Mouse (Mus musculus) heart, embryonic 14.5 days (tissue): ENCODE data around the gene Satb2. TPM values are rescaled to one million over a fixed set of nuclear protein-coding genes. Genes with fewer than 3 reads are reported as not detected.

Source experiments
- ATAC-seq: fragments of 200-750 bp; cut with Nextera tagmentation; 2 replicates; pipeline ENCODE4 v1.8.0; 2017; ENCODE audit warnings: low read depth, moderate TSS enrichment; ENCODE audit not compliant: insufficient number of reproducible peaks, insufficient read depth, low FRiP score
- H3K27ac ChIP-seq, 2 experiments: fragments of 200-500 bp in 1 of 2; fragments of 300-500 bp in 1 of 2; sonication (generic) in 1 of 2; replicated peaks in 1 of 2; 2 replicates each; pipeline ENCODE4 v1.5.1; 2012 to 2014; ENCODE audit warnings: low read depth in 2 of 2, low read length in 2 of 2, control low read depth in 1 of 2, mild to moderate bottlenecking in 1 of 2, mixed read lengths in 1 of 2; ENCODE audit not compliant: control insufficient read depth in 1 of 2, insufficient read depth in 1 of 2
- H3K27me3 ChIP-seq: fragments of 300-500 bp; sonication (generic); 2 replicates; pipeline ENCODE4 v1.6.1; 2014; ENCODE audit warnings: mild to moderate bottlenecking, low read length, control low read depth; ENCODE audit not compliant: control insufficient read depth, insufficient read depth
- H3K36me3 ChIP-seq: fragments of 300-500 bp; sonication (generic); 2 replicates; pipeline ENCODE4 v1.6.1; 2014; ENCODE audit warnings: mild to moderate bottlenecking, control low read depth, low read length, mixed read lengths; ENCODE audit not compliant: control insufficient read depth, insufficient read depth
- H3K4me1 ChIP-seq, 2 experiments: fragments of 200-500 bp in 1 of 2; fragments of 300-500 bp in 1 of 2; sonication (generic) in 1 of 2; 2 replicates each; pipeline ENCODE4 v1.6.1; 2012 to 2014; ENCODE audit warnings: low read length in 2 of 2, control low read depth in 1 of 2, mixed read lengths in 1 of 2; ENCODE audit not compliant: control insufficient read depth in 2 of 2, insufficient read depth in 2 of 2
- H3K4me2 ChIP-seq: fragments of 300-500 bp; sonication (generic); 2 replicates; pipeline ENCODE4 v1.6.1; 2014; ENCODE audit warnings: mild to moderate bottlenecking, low read length
- H3K4me3 ChIP-seq, 2 experiments: fragments of 200-500 bp in 1 of 2; fragments of 300-500 bp in 1 of 2; sonication (generic) in 1 of 2; 2 replicates each; pipeline ENCODE4 v1.5.1; 2012 to 2014; ENCODE audit warnings: low read length in 2 of 2, mild to moderate bottlenecking in 2 of 2, control low read depth in 1 of 2, low read depth in 1 of 2, moderate library complexity in 1 of 2; ENCODE audit not compliant: control insufficient read depth in 1 of 2, insufficient read depth in 1 of 2
- H3K9ac ChIP-seq: fragments of 300-500 bp; sonication (generic); 2 replicates; pipeline ENCODE4 v1.6.1; 2014; ENCODE audit warnings: mild to moderate bottlenecking, low read length
- H3K9me3 ChIP-seq: fragments of 300-500 bp; sonication (generic); 2 replicates; pipeline ENCODE4 v1.6.1; 2016; ENCODE audit warnings: low read length, control low read depth; ENCODE audit not compliant: control insufficient read depth
- WGBS: fragments of 180-500 bp; shearing (Covaris S2); extraction: QIAGEN DNeasy Blood & Tissue Kit; methylation state at CpG from one replicate; pipeline ENCODE4 v1.1.7; 2014; 5-methylcytosine and 5-hydroxymethylcytosine counted together
- polyA plus RNA-seq: library from polyadenylated mRNA; unstranded; fragments of >200 nt; fragmentation: Nextera tagmentation; extraction: Ambion mirVana; gene quantifications from 2 replicates; pipeline ENCODE4 v1.2.1, GENCODE M21; 2014

Satb2 gene
- polyA plus RNA-seq, 1 experiment from 2014 or later, result 0.08 TPM

GRCm38 (mm10) chr1:56983771-56984482 lies 5.5 kb upstream of the Satb2 start:
- Histone ChIP-seq H3K9ac (no peak overlapping the region), H3K4me3 (no peak overlapping the region), H3K4me2 (no peak overlapping the region), H3K9me3 (no peaks in the 10 kb centered on the region), H3K4me1 (peaks cover 3 to 8% of the 10 kb centered on the region in 2 experiments; a peak in 2 of 4 replicates), H3K27ac (no peak overlapping the region), H3K36me3 (no peaks in the 10 kb centered on the region), H3K27me3 (peaks cover 91% of the 10 kb centered on the region)
- no peak for ATAC-seq
- whole genome bisulfite sequencing, result 2% methylated on average over 25 of the region's 25 CpGs

DNA sequence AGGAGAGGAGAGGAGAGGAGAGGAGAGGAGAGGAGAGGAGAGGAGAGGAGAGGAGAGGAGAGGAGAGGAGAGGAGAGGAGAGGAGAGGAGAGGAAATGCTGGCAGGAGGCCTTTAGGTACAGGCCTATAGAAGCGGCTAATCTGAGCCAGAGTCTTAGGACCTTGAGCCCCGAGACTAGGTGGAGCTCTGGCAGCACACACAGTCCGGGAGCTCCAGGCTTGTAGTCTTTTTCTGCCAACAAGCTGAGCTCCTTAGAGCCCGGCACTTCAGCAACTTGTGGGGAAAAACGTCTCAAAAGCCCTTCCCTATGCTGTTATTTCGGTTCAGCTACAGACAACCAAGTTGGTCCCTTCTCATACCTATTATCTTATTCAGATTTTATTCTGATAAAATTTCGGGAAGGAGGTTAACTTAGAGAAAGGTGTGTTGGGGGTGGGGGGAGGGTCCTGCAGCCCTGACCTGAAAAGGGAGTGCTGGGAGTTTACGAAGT lies 4.7 kb upstream of the Satb2 start:
- Histone ChIP-seq H3K27me3 (peaks cover 93% of the 10 kb centered on the region), H3K4me3 (no peak overlapping the region), H3K4me2 (no peak overlapping the region), H3K4me1 (peaks cover 3 to 8% of the 10 kb centered on the region in 2 experiments; a peak in 2 of 4 replicates), H3K27ac (no peak overlapping the region), H3K9me3 (no peaks in the 10 kb centered on the region), H3K9ac (no peak overlapping the region), H3K36me3 (no peaks in the 10 kb centered on the region)
- WGBS, result 6% methylated on average over 8 of the region's 8 CpGs
- ATAC-seq, result no peak

- WGBS, result 3% methylated on average over 8 of the region's 8 CpGs
- Histone ChIP-seq H3K27ac (no peak overlapping the region), H3K36me3 (no peaks in the 10 kb centered on the region), H3K9ac (no peak overlapping the region), H3K4me2 (no peak overlapping the region), H3K9me3 (no peaks in the 10 kb centered on the region), H3K27me3 (peaks cover 93% of the 10 kb centered on the region), H3K4me3 (no peak overlapping the region), H3K4me1 (peaks cover 3 to 12% of the 10 kb centered on the region in 2 experiments; a peak in 2 of 4 replicates)
- no peak for ATAC-seq
Measured at GRCm38 (mm10) chr1:56982631-56983030, 4.2 kb upstream of the Satb2 start.

DNA sequence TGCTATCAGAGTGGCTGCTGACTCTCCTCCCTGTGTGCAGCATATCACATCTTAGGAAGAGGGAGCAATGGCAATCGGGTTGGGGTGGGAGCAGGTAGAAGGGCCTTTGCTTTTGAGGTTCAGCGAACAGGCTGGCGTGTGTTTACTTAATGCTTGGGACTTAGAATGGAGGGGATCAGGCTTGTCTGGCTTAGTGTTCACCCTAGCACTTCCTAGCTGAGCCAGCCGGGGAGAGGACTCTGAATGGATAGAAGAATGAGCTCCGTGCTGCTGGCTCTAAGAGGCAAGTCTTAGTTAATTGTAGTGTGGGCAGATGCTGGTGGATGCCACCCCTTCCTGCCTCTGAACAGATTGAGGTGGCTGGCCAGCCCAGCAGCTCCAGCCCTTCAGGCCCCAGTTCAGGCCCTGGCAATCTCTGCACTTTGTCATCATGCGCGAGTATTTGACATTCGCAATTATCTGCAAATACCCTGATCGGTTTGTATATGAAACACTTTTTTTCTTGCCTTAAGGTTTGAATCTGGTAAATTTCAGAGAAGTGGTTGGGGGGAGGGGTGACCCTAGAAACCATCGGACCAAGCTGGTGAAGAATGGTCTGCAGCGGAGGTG lies 3.6 kb upstream of the Satb2 start:
- no peak for ATAC-seq
- no peak overlapping the region for H3K4me2 ChIP-seq
- no peak overlapping the region for H3K9ac ChIP-seq
- H3K9me3 ChIP-seq, result no peaks in the 10 kb centered on the region
- H3K4me3 ChIP-seq, result no peak overlapping the region
- H3K36me3 ChIP-seq, result no peaks in the 10 kb centered on the region
- no peak overlapping the region for H3K27ac ChIP-seq
- peaks cover 6 to 16% of the 10 kb centered on the region in 2 experiments for H3K4me1 ChIP-seq
- WGBS, result 2% methylated on average over 11 of the region's 11 CpGs
- H3K27me3 ChIP-seq, result peaks cover 93% of the 10 kb centered on the region

DNA sequence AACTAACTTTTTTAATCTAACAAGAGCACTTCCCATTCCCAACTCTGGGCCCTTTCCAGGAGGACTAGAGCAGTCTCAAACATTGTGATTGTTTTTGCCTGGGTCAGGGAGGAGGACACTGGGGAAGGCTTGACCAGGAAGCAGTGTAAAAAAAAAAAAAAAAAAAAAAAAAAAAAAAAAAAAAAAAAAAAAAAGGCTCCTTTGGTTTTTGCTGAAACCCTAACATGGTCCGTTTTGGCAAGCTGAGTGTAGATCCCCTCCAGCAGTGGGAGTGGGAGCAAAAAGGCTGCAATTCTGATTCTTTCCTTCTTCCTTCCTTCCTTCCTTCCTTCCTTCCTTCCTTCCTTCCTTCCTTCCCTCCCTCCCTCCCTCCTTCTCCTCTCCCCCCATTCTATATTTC lies 3.1 kb upstream of the Satb2 start:
- no peak overlapping the region for H3K9ac ChIP-seq
- H3K36me3 ChIP-seq, result no peaks in the 10 kb centered on the region
- H3K27ac ChIP-seq, result no peak overlapping the region
- peaks cover 93% of the 10 kb centered on the region for H3K27me3 ChIP-seq
- ATAC-seq, result no peak
- H3K4me3 ChIP-seq, result no peak overlapping the region
- H3K4me2 ChIP-seq, result no peak overlapping the region
- H3K4me1 ChIP-seq, result peaks cover 11 to 22% of the 10 kb centered on the region in 2 experiments
- WGBS, result 0% methylated on average over 1 of the region's 1 CpGs
- H3K9me3 ChIP-seq, result no peaks in the 10 kb centered on the region

GRCm38 (mm10) chr1:56980631-56981275 lies 2.3 kb upstream of the Satb2 start:
- Histone ChIP-seq H3K9me3 (no peaks in the 10 kb centered on the region), H3K4me3 (peak overlapping the region; percentile 1 to 19; a peak in 2 of 4 replicates), H3K9ac (no peak overlapping the region), H3K36me3 (no peaks in the 10 kb centered on the region), H3K4me2 (peak overlapping the region; percentile 44), H3K27ac (no peak overlapping the region), H3K27me3 (peaks cover 92% of the 10 kb centered on the region), H3K4me1 (peaks cover 11 to 23% of the 10 kb centered on the region in 2 experiments)
- no peak for ATAC-seq
- under 1% methylated on average over 26 of the region's 27 CpGs for WGBS

DNA sequence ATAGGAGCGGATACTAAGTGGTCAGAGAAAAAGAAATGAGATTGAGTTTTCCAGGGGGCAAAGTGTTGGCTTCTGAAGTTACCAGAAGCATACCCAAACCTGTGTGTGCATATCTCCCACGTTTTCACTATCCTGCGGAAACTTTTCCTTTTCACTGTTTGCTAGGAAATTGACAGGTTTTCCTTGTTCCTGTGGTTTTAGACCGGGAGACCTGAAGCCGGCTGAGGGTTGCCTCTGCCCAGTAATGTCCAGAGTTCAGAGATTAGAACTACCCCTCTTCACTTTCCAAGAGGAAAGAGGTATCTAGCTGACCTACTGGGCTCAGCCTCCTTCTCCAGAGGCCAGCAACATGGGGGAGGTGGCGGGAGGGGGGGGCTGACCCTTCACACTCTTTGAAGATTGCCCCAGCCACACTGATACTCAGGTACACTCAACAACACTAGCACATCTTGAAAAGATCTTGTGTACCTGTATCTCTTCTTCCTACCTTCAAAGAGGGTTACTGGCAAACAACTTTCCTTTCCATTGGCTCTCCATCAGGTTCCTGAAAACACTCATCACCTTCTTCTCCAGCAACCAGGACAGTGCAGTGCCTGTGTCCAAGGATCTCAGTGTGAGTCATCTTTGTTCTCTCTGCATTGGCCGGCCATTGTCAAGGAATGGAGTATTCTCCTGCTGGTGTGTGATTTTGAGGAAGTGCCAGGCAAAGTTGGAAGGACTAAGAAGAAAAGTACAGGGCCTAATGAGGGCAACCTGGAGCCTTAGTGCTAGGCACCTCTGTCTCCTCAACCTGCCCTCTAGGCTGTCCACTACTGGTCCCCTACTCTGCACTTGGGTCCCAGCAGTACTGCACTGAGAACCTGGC lies 1.3 kb upstream of the Satb2 start:
- Histone ChIP-seq H3K4me3 (no peak overlapping the region), H3K36me3 (no peaks in the 10 kb centered on the region), H3K27me3 (peaks cover 89% of the 10 kb centered on the region), H3K27ac (no peak overlapping the region), H3K4me2 (no peak overlapping the region), H3K9me3 (no peaks in the 10 kb centered on the region), H3K9ac (no peak overlapping the region), H3K4me1 (peaks cover 11 to 23% of the 10 kb centered on the region in 2 experiments)
- WGBS, result 1% methylated on average over 7 of the region's 7 CpGs
- ATAC-seq, result no peak
